Mouse (Mus musculus) NIH3T3 (cell line): ENCODE data around the gene Olfr320.
"Not testable (repeated sequence)": the region's sequence is repeated elsewhere in the genome, so short reads cannot be mapped to it uniquely, and the experiment has no call there.

ENCODE experiments used
- DNase-seq: peaks from one replicate; pipeline ENCODE4 v3.0.0-alpha.2; 2012; ENCODE audit warnings: low read depth

Olfr320 gene

DNA sequence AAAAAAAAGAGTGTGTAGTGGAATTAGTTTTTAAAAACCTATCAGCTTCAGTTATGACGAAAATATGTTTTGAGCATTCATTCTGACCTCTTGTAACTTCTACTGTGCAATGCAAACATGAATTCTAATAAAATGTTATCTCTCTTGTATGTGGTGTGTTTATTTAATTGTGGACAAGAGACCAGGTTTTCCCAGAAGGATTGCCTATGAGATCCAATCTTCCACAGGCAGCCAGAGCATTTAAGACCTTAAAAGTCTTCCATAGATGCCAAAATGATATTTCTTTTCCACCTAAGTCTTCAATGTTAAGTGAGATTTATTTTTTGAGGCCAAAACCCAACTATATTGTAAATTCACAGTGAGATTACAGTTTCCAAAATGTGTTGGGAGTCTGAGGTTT is at the start of gene Olfr320:
Gene Olfr320, plus strand, starts transcription at position 301 of the 400 bp plus-strand sequence.
- DNase-seq: no peak

DNA sequence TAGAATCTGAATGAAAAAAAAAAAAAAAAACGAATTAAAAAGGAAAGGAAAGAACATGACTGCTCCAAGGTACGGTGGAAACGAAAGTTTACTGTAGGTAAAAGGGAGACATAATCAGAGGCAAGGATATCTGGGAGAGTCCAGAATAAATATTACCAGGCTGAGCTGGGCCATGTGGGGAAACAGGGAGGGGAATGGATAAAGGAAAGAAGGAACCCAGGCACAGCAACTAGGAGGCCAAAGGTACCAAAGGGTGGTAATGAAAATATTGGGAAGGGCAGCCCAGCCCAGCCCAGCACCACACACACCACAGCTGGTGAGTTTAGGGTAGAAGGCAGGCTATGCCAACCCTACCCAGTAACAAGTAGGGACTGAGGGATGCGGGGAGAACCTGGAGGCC is 46.0 kb upstream of the Olfr320 start:
- DNase-seq: no peak

DNA sequence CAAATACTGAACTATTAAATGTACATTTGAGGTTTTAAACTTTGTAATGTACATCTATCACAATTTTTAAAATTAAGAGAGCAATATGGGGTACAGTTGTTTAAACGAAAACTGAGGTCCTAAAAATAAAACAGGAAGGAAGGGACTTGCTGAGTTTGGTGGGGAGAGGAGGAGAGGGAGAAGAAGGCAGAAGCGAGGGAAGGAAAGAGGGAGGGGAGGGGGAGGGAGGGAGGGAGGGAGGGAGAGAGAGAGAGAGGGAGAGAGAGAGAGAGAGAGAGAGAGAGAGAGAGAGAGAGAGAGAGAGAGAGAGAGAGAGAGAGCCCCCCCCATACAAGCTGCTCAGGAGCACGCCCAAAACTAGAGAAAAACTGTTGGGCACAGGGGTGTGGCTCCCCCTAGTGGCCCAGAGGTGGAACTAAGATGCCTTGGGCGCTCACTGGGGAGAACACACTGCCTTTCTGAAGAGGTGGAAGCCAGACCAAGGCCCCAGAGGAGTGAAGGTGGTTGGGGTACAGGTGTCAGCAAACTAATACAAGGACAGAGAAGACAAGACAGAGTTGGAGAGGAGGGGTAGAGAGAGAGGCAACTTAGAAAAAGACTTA is 44.4 kb upstream of the Olfr320 start:
- DNase-seq: peak; percentile 72

DNA sequence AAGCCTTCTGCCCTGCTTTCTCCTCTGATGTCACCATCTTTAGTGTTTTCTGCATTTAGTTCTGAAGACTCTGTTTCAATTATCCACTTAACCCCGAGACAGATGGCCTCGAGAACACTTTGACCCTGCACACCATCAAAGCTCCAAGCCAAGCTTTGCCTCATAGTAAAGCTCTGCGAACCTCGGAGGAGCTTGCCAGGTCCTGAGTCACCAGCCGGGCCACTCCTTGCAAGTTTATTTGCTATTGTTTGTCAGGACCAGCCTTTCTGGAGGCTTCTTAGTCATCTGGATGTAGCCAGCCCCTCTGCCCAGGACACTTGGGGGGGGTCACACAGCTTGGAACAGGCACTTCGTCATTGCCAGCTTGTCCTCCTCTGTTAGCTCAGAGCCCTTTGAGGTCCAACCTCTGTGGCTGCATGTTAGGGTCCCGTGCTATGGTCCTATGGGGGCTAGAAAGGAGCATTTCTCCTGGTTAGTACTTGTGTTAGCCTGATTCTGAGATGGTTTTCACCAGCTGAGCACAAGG is 42.7 kb upstream of the Olfr320 start:
- peak; percentile 54 for DNase-seq

DNA sequence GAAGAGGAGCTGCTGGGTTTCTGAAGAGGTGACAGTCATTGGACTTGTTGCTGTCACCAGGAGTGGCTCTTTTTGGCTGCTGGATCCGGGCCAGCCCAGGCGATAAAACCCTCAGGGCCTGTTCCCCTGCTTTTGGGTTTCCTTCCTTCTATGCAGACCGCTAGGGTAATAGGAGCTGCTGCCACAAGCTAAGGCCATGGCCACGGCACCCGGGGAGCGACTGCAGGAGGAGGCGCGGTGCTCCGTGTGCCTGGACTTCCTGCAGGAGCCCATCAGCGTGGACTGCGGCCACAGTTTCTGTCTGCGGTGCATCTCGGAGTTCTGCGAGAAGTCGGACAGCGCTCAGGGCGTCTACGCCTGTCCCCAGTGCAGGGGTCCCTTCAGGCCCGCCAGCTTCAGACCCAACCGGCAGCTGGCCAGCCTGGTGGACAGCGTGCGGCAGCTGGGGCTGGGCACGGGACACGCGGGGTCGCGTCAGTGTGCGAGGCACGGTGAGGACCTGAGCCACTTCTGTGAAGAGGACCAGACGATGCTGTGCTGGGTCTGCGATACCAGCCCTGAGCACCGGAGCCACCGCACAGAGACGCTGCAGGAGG is 40.5 kb upstream of the Olfr320 start, which contains the start of gene Trim58:
Gene Trim58, plus strand, starts transcription at position 194 of the 596 bp plus-strand sequence.
- DNase-seq: no peak

DNA sequence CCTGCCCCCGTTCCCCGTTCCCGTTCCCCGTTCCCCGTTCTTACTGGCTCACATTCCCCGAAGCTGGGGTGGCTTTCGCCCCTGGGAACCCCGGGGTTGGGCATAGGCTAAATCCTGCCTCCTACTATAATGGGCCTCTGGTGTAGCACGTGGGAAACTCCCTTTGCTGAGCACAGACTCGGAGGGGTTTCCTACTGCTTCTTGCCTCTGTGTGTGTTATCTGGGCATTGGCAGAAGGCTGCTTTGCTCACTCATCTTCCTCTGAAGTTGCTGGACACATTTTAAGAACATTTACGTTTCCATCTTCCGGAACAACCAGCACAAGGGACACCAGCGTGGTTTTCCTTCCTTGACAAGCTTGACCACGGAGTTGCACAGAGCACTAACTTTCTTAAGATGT is 39.8 kb upstream of the Olfr320 start:
- DNase-seq: no peak

DNA sequence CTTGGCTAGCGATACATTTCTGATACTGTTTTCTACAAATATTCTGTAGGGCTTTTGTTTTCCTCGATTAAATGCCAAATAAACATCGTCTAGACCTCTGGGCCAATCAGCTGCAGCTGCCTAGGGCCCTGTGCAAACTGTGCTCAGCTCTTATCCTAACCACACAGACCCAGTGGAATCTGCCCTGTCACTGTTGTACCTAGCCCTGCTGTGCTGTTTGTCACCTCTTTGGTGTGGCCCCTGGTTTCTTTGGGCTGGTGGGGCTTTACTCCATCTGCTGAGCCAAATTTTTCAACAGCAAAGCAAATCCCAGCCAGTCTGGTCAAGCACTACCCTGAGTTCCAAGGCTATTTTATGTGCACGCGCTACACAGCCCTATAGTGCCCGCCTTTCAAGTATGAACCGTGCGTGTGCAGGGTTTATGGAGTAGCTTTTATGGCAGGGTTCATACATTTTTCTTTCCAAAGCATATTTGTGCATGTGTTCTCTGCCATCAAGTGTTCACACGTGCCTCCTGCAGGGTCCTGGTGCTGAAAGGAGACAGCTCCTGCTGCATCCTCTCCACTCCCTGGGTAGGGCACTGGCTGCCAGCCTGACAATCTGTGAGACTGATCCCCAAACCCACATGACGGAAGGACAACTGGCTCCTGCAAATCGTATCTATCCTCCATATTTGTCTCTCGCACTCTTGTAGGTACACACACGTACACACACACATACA is 39.1 kb upstream of the Olfr320 start:
- no peak for DNase-seq

DNA sequence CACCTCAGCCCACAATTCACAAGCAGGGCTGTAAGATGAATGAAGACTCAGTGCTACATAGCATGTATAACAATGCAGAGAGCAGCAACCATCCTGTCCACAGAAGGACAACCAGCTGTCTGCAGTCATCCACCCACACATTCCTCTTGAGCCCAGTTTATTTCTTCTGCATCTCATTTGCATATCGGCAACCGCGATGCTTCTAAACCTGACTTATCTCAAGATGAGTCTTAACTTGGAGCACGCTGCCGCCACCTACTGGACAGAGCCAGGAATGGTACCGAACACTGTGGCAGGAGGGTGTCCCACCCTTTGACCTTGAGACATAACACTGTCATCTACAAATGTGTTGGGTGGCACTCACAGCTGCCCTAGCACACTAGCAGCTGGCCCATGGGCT is 37.5 kb upstream of the Olfr320 start:
- peak; percentile 27 for DNase-seq

DNA sequence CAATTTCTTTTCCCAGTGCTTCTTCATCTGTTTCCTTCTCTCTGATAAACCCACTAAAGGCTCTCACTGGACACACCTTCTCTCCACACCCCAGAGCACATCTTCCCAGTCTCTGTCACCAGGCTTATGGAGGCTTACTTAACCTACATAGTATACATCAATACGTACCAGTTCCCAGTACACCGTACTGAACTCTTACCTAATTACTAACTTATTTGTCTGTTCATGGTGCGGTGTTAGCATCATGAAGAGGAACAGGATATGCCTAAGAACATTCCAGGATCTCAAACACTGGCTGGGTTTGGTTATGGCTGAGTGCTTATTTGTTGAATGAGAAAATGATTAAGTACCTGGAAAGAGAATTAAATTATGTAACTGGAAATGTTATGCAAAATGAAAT is 25.7 kb upstream of the Olfr320 start:
- DNase-seq: no peak

DNA sequence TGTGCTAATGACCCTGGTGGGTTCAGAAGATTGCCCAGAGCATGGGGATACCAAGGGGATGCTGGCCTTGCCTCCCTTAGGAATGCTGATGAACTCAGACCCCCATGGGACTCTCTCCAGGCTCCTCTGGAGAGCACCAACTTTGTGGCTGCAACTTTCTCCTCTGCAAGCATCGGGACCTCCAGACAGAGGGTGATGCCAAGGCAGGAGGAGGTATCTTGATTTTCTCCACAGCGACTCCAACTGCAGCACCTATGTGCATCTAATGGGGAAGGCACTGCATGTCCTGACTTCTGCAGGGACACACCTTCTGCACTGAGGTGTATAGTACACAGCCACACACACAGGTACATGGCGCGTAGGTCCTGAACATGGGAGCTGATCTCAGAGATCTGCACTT is 22.3 kb upstream of the Olfr320 start, which contains the start of gene Olfr322:
Gene Olfr322, plus strand, starts transcription at position 187 of the 400 bp plus-strand sequence.
- no peak for DNase-seq

DNA sequence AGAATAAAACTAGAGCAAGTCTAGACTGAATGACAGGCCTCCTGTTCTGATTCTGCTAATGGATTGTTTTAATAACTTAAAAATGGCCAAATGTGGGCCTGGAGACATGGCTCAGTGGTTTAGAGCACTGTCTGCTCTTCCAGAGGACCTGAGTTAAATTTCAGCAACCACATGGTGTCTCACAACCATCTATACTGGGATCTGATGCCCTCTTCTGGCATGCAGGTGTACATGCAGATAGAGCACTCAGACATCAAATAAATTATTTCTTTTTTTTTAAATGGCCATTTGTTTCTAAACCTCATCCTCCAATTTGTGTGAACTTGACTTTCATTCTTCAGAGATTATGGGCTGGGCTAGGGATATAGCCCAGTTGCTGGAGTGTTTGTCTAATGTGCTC is 11.6 kb upstream of the Olfr320 start:
- DNase-seq: no peak

DNA sequence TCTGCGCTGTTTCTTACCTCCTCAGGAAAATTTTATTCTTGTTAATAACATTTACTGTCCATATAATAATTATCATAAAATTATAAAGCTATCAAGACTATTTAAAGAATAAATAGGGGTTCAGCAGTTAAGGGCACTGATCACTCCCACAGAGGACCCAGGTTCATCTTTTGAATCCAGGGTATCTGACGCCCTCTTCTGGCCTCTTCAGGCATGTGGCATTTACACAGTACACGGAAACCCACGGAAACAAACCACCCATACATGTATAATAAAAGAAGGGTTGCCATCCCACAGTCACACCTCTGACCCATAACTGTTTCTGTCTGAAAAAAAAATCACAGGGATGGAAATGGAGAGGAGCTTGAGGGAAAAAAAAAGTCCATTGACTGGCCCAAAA is 9.1 kb upstream of the Olfr320 start:
- no peak for DNase-seq

DNA sequence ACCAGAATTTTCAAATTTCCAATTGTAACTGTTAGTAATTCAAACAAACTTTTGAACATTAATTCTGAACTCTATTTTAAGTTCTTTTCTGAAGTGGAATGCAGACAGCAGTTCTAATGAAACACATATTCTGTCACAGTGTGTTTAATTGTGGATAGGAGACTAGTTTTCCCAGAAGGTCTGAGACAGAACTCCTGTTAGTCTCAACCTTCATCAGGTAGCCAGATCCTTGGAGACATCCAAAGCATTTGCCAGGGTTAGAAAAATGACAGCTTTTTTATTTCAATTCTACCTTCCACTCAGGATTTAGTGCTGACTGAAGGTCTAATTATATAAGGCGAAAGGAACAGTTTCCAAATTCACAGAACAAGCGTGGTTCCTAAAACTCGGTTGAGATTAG is 18.0 kb downstream of the Olfr320 start, which contains the start of gene Olfr319:
Gene Olfr319, plus strand, starts transcription at position 301 of the 400 bp plus-strand sequence.
- no peak for DNase-seq

DNA sequence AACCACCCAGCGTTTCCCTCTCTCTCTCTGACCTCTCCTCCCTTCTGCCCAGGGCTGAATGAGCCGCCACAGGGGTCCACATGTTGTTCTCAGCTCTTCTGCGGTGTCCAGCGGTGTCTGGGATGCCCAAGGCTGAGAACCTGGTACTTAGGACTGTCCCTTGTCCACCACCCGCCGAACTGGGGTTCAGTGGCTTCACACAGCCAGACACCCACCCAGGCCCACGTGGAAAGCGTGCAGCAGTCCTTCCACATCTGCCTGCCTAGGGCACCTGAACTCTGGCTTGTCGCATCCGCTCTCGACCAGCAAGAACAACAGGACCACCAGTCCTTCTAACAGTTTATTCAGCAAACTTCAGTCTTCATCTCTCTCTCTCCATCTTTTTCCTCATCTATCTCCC is 28.2 kb downstream of the Olfr320 start:
- DNase-seq: no peak

DNA sequence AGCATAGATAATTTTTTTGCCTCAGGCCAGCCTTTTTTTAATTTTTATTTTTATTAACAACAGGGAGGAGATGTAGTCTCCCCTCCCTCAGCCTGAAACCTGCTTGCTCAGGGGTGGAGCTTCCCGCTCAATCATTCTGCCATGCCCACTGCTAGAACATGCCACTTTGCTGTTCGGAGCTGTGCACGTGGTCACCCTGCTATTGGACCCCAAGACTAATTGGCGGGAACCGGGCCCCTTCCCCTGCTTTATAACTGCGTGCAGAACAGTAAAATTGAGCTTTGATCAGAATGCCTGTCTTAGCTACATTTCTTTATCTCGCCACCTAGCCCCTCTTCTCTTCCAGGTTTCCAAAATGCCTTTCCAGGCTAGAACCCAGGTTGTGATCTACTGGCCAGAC is 36.8 kb downstream of the Olfr320 start:
- not testable (repeated sequence) for DNase-seq

DNA sequence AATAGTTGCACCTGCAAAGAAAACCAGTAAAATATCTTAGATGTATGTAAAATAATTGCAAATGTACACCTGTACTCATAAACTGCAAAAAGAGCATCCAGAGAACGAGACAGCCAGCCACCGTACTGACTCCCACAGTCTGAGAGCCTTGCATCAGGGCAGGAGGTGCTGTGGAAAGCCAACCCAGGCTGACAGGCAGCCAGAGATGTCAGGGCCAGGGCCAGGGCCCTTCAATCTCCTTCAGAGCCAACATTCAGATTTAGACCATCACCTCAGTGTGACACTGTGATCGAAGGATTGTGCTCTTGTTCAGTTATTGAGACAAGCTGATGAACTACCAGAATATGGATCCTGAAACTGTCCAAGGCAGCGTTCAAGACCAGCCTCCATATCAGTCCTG is 38.8 kb downstream of the Olfr320 start:
- DNase-seq: no peak

DNA sequence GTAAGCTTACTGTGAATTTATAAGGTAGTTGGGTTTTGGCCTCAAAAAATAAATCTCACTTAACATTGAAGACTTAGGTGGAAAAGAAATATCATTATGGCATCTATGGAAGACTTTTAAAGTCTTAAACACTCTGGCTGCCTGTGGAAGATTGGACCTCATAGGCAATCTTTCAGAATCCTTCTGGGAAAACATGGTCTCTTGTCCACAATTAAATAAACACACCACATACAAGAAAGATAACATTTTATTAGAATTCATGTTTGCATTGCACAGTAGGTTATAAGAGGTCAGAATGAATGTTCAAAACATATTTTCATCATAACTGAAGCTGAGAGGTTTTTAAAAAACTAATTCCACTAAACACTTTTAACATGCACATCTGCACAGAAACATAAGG is 43.0 kb downstream of the Olfr320 start, which contains the start of gene Olfr318:
Gene Olfr318, minus strand, starts transcription at position 101 of the 400 bp plus-strand sequence.
- DNase-seq: no peak

DNA sequence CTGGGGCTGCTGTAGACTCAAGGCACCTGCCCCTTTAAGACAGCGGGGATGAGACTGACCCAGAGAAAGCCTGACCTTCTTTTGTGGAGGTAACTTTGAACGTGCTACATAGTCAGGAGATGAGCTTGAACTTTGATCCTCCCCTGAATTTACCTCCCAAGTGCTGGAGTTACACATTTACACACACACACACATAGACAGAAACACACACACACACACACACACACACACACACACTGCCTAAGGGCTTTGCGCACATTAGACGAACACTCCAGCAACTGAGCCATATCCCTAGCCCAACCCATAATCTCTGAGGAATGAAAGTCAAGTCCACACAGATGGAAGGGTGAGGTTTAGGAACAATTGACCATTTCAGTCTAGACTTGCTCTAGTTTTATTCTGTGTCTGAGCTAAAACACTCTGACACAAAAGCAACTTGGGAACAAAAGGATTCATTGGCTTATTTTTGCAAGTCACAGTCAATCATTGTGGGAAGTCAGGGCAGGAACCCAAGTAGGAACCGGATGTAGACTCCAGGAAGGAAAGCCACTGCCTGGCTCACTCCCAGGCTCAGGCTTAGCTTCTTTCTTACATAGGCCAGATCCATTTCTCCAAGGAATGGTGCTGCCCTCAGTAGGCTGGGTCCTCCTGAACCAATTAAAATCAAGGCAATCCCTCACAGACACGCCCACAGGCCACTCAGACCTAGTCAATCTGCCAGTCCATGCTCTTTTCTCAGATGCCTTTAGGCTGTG is 47.2 kb downstream of the Olfr320 start:
- not testable (repeated sequence) for DNase-seq

DNA sequence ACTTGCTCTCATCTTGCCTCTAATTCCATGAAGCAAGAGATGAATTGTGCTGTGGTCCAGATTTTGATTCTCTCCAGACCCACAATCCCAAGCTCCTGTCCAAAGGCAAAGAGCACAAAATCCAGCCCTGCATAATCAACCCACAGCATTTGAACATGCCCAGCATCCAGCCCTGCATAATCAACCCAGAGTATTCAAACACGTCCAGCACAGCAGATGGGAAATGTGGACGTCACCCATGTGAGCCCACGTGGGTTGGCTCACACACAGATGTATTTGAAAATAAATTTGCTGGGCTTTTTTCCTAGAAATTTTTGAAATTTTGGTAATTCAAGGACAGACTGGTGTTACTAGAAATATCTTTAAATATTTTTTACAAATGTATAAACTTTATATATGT is 52.5 kb downstream of the Olfr320 start:
- DNase-seq: no peak
